Mouse (Mus musculus) monocyte, adult 2 months (primary cell): Measurements from ENCODE around the gene Tmem117.

Experiments used
- DNase-seq, 2 experiments: peaks; one replicate each; pipeline ENCODE4 v3.0.0; 2022; ENCODE audit warnings: low spot score in 2 of 2, low read depth in 1 of 2

The Tmem117 gene

GRCm38 (mm10) chr15:94885026-94885425, 256.0 kb downstream of the Tmem117 start:
- no peak for DNase-seq

- DNase-seq, result no peak
Observed at GRCm38 (mm10) chr15:94893201-94893600, 264.2 kb downstream of the Tmem117 start.

- DNase-seq, result no peak
Observed at GRCm38 (mm10) chr15:94894086-94894485, 265.1 kb downstream of the Tmem117 start.

GRCm38 (mm10) chr15:94895681-94896080, 266.6 kb downstream of the Tmem117 start:
- no peak for DNase-seq

GRCm38 (mm10) chr15:94903188-94903587, 274.2 kb downstream of the Tmem117 start:
- DNase-seq, result no peak

GRCm38 (mm10) chr15:94904672-94905407, 275.8 kb downstream of the Tmem117 start:
- DNase-seq, result no peak

GRCm38 (mm10) chr15:94921672-94922071, 292.6 kb downstream of the Tmem117 start:
- DNase-seq, result no peak

- DNase-seq, result no peak
Observed at GRCm38 (mm10) chr15:94927986-94928385, 299.0 kb downstream of the Tmem117 start.

GRCm38 (mm10) chr15:94930743-94931142, 301.7 kb downstream of the Tmem117 start:
- no peak for DNase-seq

GRCm38 (mm10) chr15:94933044-94933443, 304.0 kb downstream of the Tmem117 start:
- no peak for DNase-seq

- no peak for DNase-seq
Observed at GRCm38 (mm10) chr15:94933480-94933879, 304.4 kb downstream of the Tmem117 start.

- DNase-seq, result no peak
Observed at GRCm38 (mm10) chr15:94941954-94942353, 312.9 kb downstream of the Tmem117 start.

GRCm38 (mm10) chr15:94942465-94942864, 313.4 kb downstream of the Tmem117 start:
- DNase-seq, result no peak

- DNase-seq, result no peak
Observed at GRCm38 (mm10) chr15:94943891-94944290, 314.9 kb downstream of the Tmem117 start.

GRCm38 (mm10) chr15:94951382-94952048, 322.5 kb downstream of the Tmem117 start:
- no peak for DNase-seq

GRCm38 (mm10) chr15:94956697-94957096, 327.7 kb downstream of the Tmem117 start:
- DNase-seq, result no peak

GRCm38 (mm10) chr15:94957202-94957601, 328.2 kb downstream of the Tmem117 start:
- DNase-seq, result no peak

GRCm38 (mm10) chr15:94967004-94967403, 338.0 kb downstream of the Tmem117 start:
- DNase-seq, result no peak

GRCm38 (mm10) chr15:94968403-94969180, 339.6 kb downstream of the Tmem117 start:
- DNase-seq, result no peak

- DNase-seq, result no peak
Observed at GRCm38 (mm10) chr15:94981798-94982197, 352.8 kb downstream of the Tmem117 start.

GRCm38 (mm10) chr15:94995352-94995751, 366.3 kb downstream of the Tmem117 start:
- no peak for DNase-seq
